Mouse (Mus musculus): ENCODE results near the gene Eapp. TPM values are rescaled to one million over a fixed set of nuclear protein-coding genes. Genes with fewer than 3 reads are reported as not detected.
"Not testable (repeated sequence)": the region's sequence is repeated elsewhere in the genome, so short reads cannot be mapped to it uniquely, and the experiment has no call there.

Eapp gene
- polyA plus RNA-seq, 1 experiment, result 57.8 TPM

- TF ChIP-seq FLI1 (IDR thresholded peaks at IDR 0.05; ENCODE audit: low read length) (no peak), GATA1 (IDR thresholded peaks at IDR 0.05; ENCODE audit: borderline replicate concordance, low read length) (no peak)
- H3K9me3 ChIP-seq, result no peaks in the 10 kb centered on the region
- H3K4me3 ChIP-seq (replicated peaks), result no peak overlapping the region
- H3K36me3 ChIP-seq (replicated peaks; ENCODE audit: low read length), result peaks cover 71% of the 10 kb centered on the region
- H3K4me1 ChIP-seq, result peaks cover 4% of the 10 kb centered on the region; the same call in 1 of the 2 replicates
- no peaks in the 10 kb centered on the region for H3K27me3 ChIP-seq (replicated peaks)
These were observed 24.4 kb downstream of the Eapp start for GRCm38 (mm10) chr12:54671262-54671661.

GRCm38 (mm10) chr12:54668141-54668540 is 27.6 kb downstream of the Eapp start:
- TF ChIP-seq FLI1 (IDR thresholded peaks at IDR 0.05; ENCODE audit: low read length) (no peak), GATA1 (IDR thresholded peaks at IDR 0.05; ENCODE audit: borderline replicate concordance, low read length) (no peak)
- H3K4me3 ChIP-seq (replicated peaks), result no peak overlapping the region
- no peaks in the 10 kb centered on the region for H3K9me3 ChIP-seq
- H3K4me1 ChIP-seq, result peaks cover 4% of the 10 kb centered on the region; the same call in 1 of the 2 replicates
- no peaks in the 10 kb centered on the region for H3K27me3 ChIP-seq (replicated peaks)
- peaks cover 42% of the 10 kb centered on the region for H3K36me3 ChIP-seq (replicated peaks; ENCODE audit: low read length)

GRCm38 (mm10) chr12:54665526-54665925 is 30.2 kb downstream of the Eapp start:
- TF ChIP-seq GATA1 (IDR thresholded peaks at IDR 0.05; ENCODE audit: borderline replicate concordance, low read length) (no peak), FLI1 (IDR thresholded peaks at IDR 0.05; ENCODE audit: low read length) (no peak)
- Histone ChIP-seq H3K36me3 (replicated peaks; ENCODE audit: low read length) (peaks cover 17% of the 10 kb centered on the region), H3K4me1 (no peaks in the 10 kb centered on the region), H3K4me3 (replicated peaks) (no peak overlapping the region), H3K9me3 (no peaks in the 10 kb centered on the region), H3K27me3 (replicated peaks) (no peaks in the 10 kb centered on the region)

- not testable (repeated sequence) for H3K27me3 ChIP-seq (replicated peaks); H3K4me3 ChIP-seq (replicated peaks); H3K36me3 ChIP-seq (replicated peaks; ENCODE audit: low read length); H3K9me3 ChIP-seq
- peaks cover 13% of the 10 kb centered on the region for H3K4me1 ChIP-seq
These were observed 34.2 kb downstream of the Eapp start for GRCm38 (mm10) chr12:54661470-54661869.

- no peak for TF ChIP-seq GATA1 (IDR thresholded peaks at IDR 0.05; ENCODE audit: borderline replicate concordance, low read length)
- no peak for TF ChIP-seq FLI1 (IDR thresholded peaks at IDR 0.05; ENCODE audit: low read length)
- H3K36me3 ChIP-seq (replicated peaks; ENCODE audit: low read length), result no peaks in the 10 kb centered on the region
- H3K4me1 ChIP-seq, result peaks cover 15% of the 10 kb centered on the region
- no peak overlapping the region for H3K4me3 ChIP-seq (replicated peaks)
- no peaks in the 10 kb centered on the region for H3K9me3 ChIP-seq
- H3K27me3 ChIP-seq (replicated peaks), result no peaks in the 10 kb centered on the region
These were observed 35.8 kb downstream of the Eapp start for GRCm38 (mm10) chr12:54659901-54660300.

- Histone ChIP-seq H3K9me3 (no peaks in the 10 kb centered on the region), H3K4me3 (replicated peaks) (no peak overlapping the region), H3K4me1 (peaks cover 28% of the 10 kb centered on the region), H3K36me3 (replicated peaks; ENCODE audit: low read length) (no peaks in the 10 kb centered on the region), H3K27me3 (replicated peaks) (no peaks in the 10 kb centered on the region)
- no peak for TF ChIP-seq FLI1 (IDR thresholded peaks at IDR 0.05; ENCODE audit: low read length)
- no peak for TF ChIP-seq GATA1 (IDR thresholded peaks at IDR 0.05; ENCODE audit: borderline replicate concordance, low read length)
These were observed 37.1 kb downstream of the Eapp start for GRCm38 (mm10) chr12:54658425-54659092.

- no peaks in the 10 kb centered on the region for H3K9me3 ChIP-seq
- H3K4me1 ChIP-seq, result peaks cover 30% of the 10 kb centered on the region
- no peaks in the 10 kb centered on the region for H3K27me3 ChIP-seq (replicated peaks)
- TF ChIP-seq GATA1 (IDR thresholded peaks at IDR 0.05; ENCODE audit: borderline replicate concordance, low read length), result no peak
- no peak for TF ChIP-seq FLI1 (IDR thresholded peaks at IDR 0.05; ENCODE audit: low read length)
- no peak overlapping the region for H3K4me3 ChIP-seq (replicated peaks)
- H3K36me3 ChIP-seq (replicated peaks; ENCODE audit: low read length), result no peaks in the 10 kb centered on the region
These were observed 37.7 kb downstream of the Eapp start for GRCm38 (mm10) chr12:54657951-54658350.

- H3K4me1 ChIP-seq, result peaks cover 36% of the 10 kb centered on the region
- no peaks in the 10 kb centered on the region for H3K27me3 ChIP-seq (replicated peaks)
- H3K9me3 ChIP-seq, result no peaks in the 10 kb centered on the region
- no peaks in the 10 kb centered on the region for H3K36me3 ChIP-seq (replicated peaks; ENCODE audit: low read length)
- TF ChIP-seq GATA1 (IDR thresholded peaks at IDR 0.05; ENCODE audit: borderline replicate concordance, low read length) (no peak), FLI1 (IDR thresholded peaks at IDR 0.05; ENCODE audit: low read length) (no peak)
- no peak overlapping the region for H3K4me3 ChIP-seq (replicated peaks)
These were observed 38.5 kb downstream of the Eapp start for GRCm38 (mm10) chr12:54657226-54657625.

- TF ChIP-seq FLI1 (IDR thresholded peaks at IDR 0.05; ENCODE audit: low read length) (no peak), GATA1 (IDR thresholded peaks at IDR 0.05; ENCODE audit: borderline replicate concordance, low read length) (no peak)
- H3K4me3 ChIP-seq (replicated peaks), result peak within 1 kb of the TSS; percentile 99
- peaks cover 42% of the 10 kb centered on the region for H3K4me1 ChIP-seq
These were observed 39.1 kb downstream of the Eapp start, which contains the start of gene Sptssa for GRCm38 (mm10) chr12:54656396-54657171. Gene Sptssa (minus strand): TSS chr12:54656573.

GRCm38 (mm10) chr12:54656039-54656395 is 39.7 kb downstream of the Eapp start:
- Histone ChIP-seq H3K4me3 (replicated peaks) (peak overlapping the region; percentile 99), H3K36me3 (replicated peaks; ENCODE audit: low read length) (peaks cover 8% of the 10 kb centered on the region), H3K27me3 (replicated peaks) (no peaks in the 10 kb centered on the region), H3K4me1 (peaks cover 45% of the 10 kb centered on the region), H3K9me3 (no peaks in the 10 kb centered on the region)
- TF ChIP-seq GATA1 (IDR thresholded peaks at IDR 0.05; ENCODE audit: borderline replicate concordance, low read length) (no peak), FLI1 (IDR thresholded peaks at IDR 0.05; ENCODE audit: low read length) (no peak)

More at GRCm38 (mm10) chr12:54656396-54657171, 39.1 kb downstream of the Eapp start, which contains the start of gene Sptssa:
- H3K36me3 ChIP-seq (replicated peaks; ENCODE audit: low read length), result peaks cover 4% of the 10 kb centered on the region
- H3K9me3 ChIP-seq, result no peaks in the 10 kb centered on the region
- H3K27me3 ChIP-seq (replicated peaks), result no peaks in the 10 kb centered on the region
